Mouse (Mus musculus) layer of hippocampus, adult 2 months (tissue): ENCODE data around the gene Inpp4b. TPM values are rescaled to one million over a fixed set of nuclear protein-coding genes. Genes with fewer than 3 reads are reported as not detected.
A peak's percentile ranks its signal among the peaks of the same experiment; 100 is the strongest.

Source experiments
- DNase-seq, 2 experiments: peaks; one replicate each; pipeline ENCODE4 v3.0.0; 2022; ENCODE audit warnings: low spot score in 2 of 2
- H3K27ac ChIP-seq: fragments of 200-600 bp; 2 replicates; pipeline ENCODE4 v1.8.1; 2022
- H3K4me3 ChIP-seq: fragments of 200-600 bp; 2 replicates; pipeline ENCODE4 v1.8.1; 2022; ENCODE audit warnings: mild to moderate bottlenecking
- CTCF ChIP-seq: fragments of 200-600 bp; conservative IDR thresholded peaks from 2 replicates; pipeline ENCODE4 v1.8.1; 2022; ENCODE audit warnings: antibody characterized with exemption, mild to moderate bottlenecking, moderate library complexity
- long read RNA-seq, 2 experiments: library from polyadenylated mRNA; stranded (forward); transcript quantifications; one replicate each; pipeline ENCODE4 v2.0.0; 2021; ENCODE audit warnings: borderline mapping rate in 2 of 2
- total RNA-seq, 2 experiments: library from RNA; stranded (reverse); gene quantifications; 2 replicates each; pipeline ENCODE4 v1.2.3; 2021

The Inpp4b gene
- 10 to 100 TPM; 11.7 to 11.8 TPM for total RNA-seq
- long read RNA-seq, experiment 1, full-length matches to known transcripts = 1 of 5 reads
- long read RNA-seq, experiment 1, partial matches to known transcripts = 0 of 5 reads
- long read RNA-seq, experiment 1, other reads (novel, unspliced or antisense) = 4 of 5 reads
- long read RNA-seq, experiment 2, partial matches to known transcripts = 1 of 6 reads
- long read RNA-seq, experiment 2, other reads (novel, unspliced or antisense) = 5 of 6 reads

DNA sequence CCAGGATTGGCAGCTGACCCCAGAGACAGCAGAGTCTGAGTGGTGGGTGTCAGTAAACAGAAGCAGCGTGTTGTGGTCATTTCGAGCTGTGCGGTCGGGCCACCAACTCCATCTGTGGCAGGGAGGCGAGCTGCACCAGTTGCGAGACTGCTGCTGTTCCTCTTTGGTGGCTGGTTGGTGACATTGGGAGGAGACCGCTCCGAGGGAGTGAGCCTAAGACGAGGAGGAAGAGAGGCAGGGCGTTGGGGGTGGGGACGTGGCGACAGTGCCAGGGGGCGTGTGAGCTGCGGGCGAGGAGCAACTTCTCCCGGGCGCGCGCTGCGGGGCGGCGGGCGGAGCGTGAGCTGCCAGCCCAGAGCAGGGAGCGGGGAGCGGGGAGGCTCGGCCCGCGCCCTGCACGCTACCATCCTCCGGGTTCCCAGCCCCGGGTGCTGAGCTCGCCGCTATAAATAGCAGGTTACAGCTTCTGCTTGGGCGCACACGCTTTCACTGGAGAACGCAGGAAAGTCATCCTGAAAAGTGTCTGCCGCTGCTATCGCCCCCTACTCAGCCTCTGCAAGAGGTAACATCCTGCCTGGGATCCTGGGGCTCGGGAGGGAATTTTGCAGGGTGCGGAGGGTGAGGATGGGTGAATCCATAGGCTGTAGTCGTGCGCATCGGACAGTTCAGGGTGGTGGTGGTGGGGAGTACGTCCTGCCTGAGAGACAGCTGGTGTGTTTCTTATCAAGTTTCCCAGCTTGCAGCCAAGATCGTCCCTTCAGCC is at the start of gene Inpp4b:
Gene Inpp4b (plus strand): TSS at position 321 of the 763 bp plus-strand sequence.
- Histone ChIP-seq H3K27ac (peak within 1 kb of the TSS; percentile 86), H3K4me3 (peak within 1 kb of the TSS; percentile 69)
- TF ChIP-seq CTCF = no peak
- DNase-seq = peak; percentile 74 to 75

DNA sequence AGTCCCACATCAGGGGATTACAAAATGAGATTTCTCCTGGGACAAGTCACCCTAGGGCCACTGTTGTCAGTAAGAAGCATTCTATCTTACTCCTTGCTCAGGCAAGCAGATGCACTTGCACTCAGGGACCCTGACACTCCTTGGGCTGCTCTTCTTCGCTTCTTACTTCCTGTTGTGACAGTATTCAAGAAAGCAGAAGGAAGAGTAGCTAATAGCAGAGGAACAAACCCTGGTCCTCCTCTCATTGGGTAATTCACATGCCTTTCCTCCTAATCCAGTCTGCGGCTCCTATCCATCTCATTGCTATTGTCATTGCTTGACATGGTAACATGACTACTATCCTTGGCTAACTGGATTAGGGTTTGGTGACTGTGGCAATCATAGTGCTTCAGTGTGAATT is 7.1 kb upstream of the Inpp4b start:
- TF ChIP-seq CTCF = no peak
- DNase-seq = no peak

DNA sequence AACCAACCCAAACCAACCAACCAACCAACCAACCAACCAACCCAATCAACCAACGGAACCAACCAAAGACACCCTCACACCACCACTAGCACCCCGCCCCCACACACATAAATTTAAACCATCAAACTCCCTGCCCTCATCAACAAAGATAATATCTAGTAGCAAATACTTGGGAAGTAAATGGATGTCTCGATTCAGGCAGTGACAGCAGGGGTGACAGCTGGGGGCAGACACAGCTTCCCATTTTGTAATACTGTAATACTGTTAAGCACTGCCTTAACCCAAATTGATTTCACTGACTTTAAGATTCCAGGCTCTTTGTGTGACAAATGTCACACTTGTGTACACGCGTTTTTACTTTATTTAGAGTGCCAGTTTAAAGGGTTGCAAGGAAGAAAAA is 1.2 kb upstream of the Inpp4b start:
- TF ChIP-seq CTCF = no peak
- DNase-seq = peak in 1 of 2 experiments; percentile 61
- Histone ChIP-seq H3K4me3 (peak overlapping the region; percentile 69), H3K27ac (peak overlapping the region; percentile 86)

More for the DNA sequence above, 7.1 kb upstream of the Inpp4b start:
- no peak overlapping the region for H3K27ac ChIP-seq
- H3K4me3 ChIP-seq = no peak overlapping the region

DNA sequence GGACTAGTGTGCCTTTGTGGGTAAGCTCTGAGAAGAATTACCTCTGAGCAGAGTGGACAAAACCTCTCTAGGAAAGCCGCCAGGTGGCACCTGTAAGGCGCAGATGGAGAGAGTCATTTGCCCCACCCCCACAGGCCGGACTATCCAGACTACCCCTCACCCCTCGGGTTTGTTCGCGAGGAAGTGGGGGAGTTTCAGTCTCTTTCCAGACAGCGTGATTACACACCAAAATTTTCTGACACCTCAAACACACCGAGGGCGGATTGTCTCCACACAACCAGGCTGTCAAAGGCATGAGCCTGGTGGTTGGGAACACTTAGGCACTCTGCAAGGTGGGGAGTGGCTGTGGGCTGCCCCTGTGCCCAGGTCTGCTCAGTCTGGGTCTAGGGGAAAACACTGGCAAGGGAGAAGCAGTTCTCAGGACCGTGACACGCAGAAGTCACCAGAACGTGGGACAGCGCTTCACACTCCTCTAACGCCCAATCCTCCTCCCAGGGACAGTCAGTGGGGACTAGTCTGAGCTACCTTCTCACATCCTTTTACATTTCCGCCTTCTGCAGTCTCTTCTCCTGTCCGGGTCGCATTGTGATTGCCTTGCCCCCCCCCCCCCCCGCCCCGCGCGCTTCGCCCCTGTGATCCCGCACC is 643 bp upstream of the Inpp4b start:
- Histone ChIP-seq H3K4me3 (peak overlapping the region; percentile 69), H3K27ac (peak overlapping the region; percentile 86)
- peak; percentile 58 for TF ChIP-seq CTCF
- peak; percentile 42 to 56 for DNase-seq

DNA sequence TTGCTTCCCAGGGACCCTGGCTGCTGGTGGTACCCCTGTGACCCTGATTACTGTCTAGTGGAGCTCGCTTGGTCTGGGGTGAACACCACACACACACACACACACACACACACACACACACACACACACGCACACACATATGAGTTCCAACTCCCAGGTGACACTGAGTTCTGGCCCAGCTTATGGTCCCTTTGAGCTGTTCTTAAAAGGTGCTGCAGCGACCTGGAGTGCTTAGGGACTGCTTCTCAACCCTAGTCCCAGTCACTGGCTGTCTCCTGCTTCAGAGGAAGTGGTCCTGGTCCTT is 595 bp downstream of the Inpp4b start:
- no peak for DNase-seq
- no peak for TF ChIP-seq CTCF
- H3K27ac ChIP-seq = peak overlapping the region; percentile 86; the same call in 1 of the 2 replicates
- H3K4me3 ChIP-seq = peak overlapping the region; percentile 69

DNA sequence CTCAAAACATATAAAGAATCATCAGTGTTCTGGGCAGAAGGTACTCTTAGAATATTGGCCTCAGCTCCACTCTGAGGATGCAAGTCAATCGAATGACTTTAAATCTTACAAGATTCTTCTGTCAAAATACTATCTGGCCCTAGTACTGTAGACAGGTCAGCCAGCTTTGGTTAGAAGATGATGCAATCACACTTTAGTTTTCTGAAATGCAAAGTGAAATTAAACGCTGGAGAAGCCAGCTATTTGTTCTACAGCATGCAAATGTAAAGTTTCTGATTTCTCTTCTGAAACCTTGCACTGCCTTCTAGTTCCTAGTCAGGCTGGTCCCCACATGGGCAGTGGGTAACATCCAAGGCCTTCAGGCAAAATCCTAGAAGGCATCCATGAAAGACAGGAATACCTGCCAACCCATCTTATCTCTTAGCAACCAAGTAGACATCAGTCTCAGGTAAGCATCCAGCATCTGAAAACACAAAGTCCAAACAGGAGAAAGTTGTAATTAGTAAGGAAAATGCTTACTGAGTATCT is 2.9 kb downstream of the Inpp4b start:
- no peak overlapping the region for H3K4me3 ChIP-seq
- H3K27ac ChIP-seq = no peak overlapping the region
- TF ChIP-seq CTCF = no peak
- DNase-seq = no peak

DNA sequence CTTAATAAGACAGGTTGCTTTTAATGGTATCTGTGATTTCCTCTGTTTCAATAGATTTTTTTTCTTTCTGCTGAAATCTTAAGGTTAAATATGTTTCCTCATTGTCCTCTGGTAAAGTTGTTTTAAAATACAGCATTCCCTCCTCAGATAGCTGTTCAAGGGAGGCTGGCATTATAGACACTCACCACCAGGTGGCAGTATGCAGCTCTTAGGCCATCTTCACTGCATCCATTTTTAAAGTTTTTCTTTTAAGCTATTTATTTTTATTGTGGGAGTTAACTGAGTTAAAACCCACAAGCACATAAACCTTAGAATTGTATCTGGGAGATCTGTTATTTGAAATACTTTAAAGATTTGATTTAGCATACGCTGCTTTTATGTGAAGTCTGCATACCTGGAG is 7.1 kb downstream of the Inpp4b start:
- DNase-seq = peak in 1 of 2 experiments; percentile 69
- H3K27ac ChIP-seq = no peak overlapping the region
- no peak overlapping the region for H3K4me3 ChIP-seq
- TF ChIP-seq CTCF = peak; percentile 98

DNA sequence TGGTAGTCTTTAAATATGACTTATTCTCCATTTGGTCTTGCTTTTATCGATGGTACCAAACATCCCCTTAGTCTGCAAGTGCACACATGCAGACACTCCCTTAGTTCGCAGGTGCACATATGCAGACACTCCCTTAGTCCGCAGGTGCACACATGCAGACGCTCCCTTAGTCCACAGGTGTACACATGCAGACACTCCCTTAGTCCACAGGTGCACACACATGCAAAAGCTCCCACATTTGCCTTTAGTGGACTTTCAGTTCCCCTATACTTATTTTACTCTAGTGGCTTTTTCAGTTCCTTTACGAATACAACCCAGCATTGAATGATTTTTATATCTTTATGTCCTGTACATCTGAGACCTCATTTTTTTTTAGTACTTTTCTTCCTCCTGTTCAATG is 11.1 kb downstream of the Inpp4b start:
- TF ChIP-seq CTCF = no peak
- Histone ChIP-seq H3K4me3 (no peak overlapping the region), H3K27ac (no peak overlapping the region)
- DNase-seq = no peak

DNA sequence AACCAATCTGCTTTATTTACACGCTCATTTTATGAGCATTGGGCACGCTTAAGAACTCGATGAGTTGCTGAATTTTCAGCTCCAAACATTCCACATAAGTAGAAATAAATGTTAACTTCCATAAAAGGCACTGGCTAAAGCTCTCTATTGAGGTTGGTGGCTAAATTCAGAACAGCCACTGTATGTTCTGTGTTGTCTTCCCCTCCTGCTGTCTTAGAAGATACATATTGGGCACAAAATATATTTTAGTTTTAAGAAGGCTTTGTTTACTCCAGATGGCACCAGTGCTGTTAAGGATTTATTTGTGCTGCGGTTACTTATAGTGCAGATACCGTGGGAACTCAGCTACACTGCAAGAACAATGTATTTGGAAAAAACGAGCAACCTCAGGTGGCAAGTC is 15.8 kb downstream of the Inpp4b start:
- no peak for TF ChIP-seq CTCF
- no peak overlapping the region for H3K4me3 ChIP-seq
- DNase-seq = no peak

DNA sequence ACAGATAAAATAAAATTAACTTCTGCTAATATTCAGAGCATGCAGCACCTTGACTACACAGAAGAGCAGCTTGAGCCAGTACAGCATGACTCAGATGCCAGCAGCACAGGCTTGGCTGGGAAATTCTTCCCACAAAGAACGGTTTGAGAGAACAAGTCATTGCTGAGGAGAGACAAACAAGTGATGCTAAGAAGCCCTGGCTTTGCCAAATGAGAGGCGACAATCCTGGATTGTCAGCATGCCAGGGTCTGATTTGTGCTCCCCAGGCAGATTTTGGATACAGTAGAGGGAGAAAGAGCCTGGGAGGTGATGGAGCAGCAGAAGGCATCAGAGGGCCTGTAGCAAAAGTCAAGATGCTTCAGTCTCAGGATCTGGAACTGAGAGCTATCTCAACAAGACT is 18.2 kb downstream of the Inpp4b start:
- Histone ChIP-seq H3K27ac (peak overlapping the region; percentile 71), H3K4me3 (no peak overlapping the region)
- no peak for TF ChIP-seq CTCF
- DNase-seq = peak; percentile 47 to 58

More for the DNA sequence above, 15.8 kb downstream of the Inpp4b start:
- no peak overlapping the region for H3K27ac ChIP-seq

DNA sequence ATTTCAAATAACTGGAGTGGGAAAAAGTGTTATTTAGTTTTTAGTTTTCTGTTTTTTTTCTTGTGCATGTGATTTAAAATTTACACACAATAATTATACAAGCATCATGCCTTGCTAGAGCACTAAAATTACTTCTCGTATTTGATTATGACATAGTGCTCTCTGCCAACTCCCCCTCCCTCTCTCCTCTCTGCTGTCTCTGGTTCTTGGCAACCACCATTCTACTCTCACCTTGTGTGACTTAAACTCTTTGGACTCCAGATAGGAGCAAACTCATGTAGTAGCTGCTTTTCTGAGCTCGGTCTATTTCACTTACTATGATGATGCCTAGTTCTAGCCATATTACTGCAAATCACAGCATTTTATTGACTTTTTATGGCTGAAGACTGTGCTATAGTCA is 18.8 kb downstream of the Inpp4b start:
- no peak for TF ChIP-seq CTCF
- Histone ChIP-seq H3K27ac (peak overlapping the region; percentile 71), H3K4me3 (no peak overlapping the region)
- DNase-seq = no peak

DNA sequence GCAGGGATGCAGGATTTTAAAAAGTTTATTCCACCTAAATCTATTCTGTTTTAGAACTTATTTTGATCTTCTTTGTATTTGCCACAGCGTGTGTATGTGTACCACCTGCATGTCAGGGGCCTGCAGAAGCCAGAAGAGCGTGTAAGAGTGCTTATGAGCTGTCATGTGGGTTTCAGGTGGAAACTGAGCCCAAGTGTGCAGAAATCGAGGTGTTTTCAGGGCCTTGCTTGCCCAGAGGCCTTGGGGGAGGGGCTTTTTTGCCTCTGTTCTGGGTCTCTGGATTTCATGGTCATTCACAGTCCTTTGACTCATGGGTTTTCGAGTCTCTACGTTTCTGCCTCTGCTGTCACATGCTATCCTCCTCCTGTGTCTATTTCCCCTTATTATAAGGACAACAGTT is 28.3 kb downstream of the Inpp4b start:
- no peak for DNase-seq
- TF ChIP-seq CTCF = no peak
- Histone ChIP-seq H3K4me3 (no peak overlapping the region), H3K27ac (no peak overlapping the region)

DNA sequence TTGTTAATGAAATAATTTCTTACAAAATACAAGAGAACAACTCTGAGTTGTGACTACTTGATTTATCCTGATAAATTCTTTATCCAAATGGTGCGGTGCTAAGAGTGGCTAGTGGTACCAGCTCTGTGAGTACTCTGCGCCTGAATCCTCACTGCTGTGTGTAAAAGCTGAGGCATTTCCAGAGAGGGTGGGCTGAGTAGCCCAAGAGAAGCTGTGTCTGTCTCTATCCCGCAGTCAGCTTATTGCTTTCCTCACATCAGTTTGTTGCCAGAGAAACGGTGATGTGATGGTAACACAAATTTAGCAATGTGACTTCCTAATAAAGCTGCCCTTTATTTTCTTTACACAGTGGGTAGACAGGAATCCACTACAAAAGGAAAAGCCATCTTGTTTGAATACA is 29.5 kb downstream of the Inpp4b start:
- H3K4me3 ChIP-seq = no peak overlapping the region
- no peak for TF ChIP-seq CTCF
- no peak overlapping the region for H3K27ac ChIP-seq
- no peak for DNase-seq
